Mouse (Mus musculus): Measurements from ENCODE around the gene Etfrf1.

DNA sequence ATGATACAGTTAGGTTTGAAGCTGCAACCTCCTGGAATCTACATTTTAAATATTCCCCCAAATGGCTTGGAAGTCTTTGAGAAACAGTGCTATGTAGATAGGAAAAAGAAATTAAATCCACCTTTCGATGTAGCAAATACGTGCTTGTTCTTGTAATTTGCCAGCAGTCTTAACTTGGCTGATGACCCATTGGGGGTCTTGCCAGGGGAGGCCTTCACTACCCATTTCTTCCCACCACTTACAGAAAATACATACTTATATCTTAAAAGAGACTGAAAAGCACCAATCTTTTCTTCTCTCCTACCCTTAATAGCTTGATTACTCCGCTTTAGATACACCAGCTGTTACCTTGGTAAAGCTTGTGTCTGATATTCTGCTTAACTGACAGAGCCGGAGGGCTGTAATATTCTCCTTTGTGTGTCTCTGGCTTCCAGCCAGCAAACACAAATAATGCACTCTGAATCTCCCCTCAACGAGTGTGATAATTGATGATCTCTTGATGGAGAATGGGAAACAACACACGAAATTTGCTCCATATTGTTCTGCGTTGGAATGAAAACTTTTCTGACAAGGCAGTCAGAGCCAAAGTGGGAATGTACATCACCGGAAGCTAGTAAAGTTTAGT, 766 bp upstream of the Etfrf1 start:
- no peak for TF ChIP-seq CTCF (IDR thresholded peaks at IDR 0.05; ENCODE audit: low read depth)
- no peak for TF ChIP-seq EP300 (optimal IDR thresholded peaks at IDR 0.05)

All from stomach, postnatal 0 days (tissue).